Comparison of ENCODE assay signal across 13 mouse cellular contexts in the genomic region with DNA sequence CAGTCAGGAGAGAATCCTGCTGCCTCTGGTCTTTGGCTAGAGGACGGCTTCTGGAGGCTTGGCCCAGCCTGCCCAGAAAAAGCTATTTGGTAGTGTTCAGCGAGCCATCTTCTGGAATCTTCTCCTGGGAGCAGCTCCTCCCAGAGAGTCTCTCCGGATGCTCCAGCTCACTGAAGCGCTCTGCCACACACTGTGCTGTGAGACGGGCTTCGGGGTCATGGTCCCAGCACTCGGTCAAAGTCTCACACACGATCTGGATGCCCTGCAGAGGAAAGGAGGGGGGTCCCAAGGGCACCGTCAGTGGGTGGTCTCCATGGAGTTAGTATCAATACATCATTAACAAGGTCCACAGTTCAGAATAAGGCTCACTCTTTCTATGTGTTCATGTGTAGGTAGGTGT.
"Had no signal": no experiment of that assay in that cellular context is flagged by ENCODE, and none has a peak within 500 bp of the region (broad histone marks: within the 10 kb centered on the region; RNA-seq: fewer than 3 reads in every experiment).

No protein-coding gene starts in this region.

- ATAC-seq: intestine, embryonic 16.5 days; liver, embryonic 12.5 days; midbrain, embryonic 13.5 days had no signal

- H3K27me3 ChIP-seq: hindbrain, embryonic 15.5 days; limb, embryonic 15.5 days; liver, embryonic 12.5 days; midbrain, embryonic 13.5 days; stomach, embryonic 15.5 days had no signal

- H3K4me1 ChIP-seq: midbrain, embryonic 13.5 days had no signal

- DNase-seq: layer of hippocampus, postnatal 36 days; lung, embryonic 14.5 days; lung, postnatal 10 days; retina, postnatal 1 day; right cerebral cortex, postnatal 14 days; thymus, postnatal 36 days had no signal

- H3K4me3 ChIP-seq: hindbrain, embryonic 15.5 days; limb, embryonic 15.5 days; liver, embryonic 12.5 days; midbrain, embryonic 13.5 days; myocyte; stomach, embryonic 15.5 days had no signal

- H3K9ac ChIP-seq: hindbrain, embryonic 15.5 days; limb, embryonic 15.5 days; liver, embryonic 12.5 days; lung, embryonic 14.5 days; midbrain, embryonic 13.5 days; stomach, embryonic 15.5 days had no signal

- H3K9me3 ChIP-seq: hindbrain, embryonic 15.5 days; limb, embryonic 15.5 days; liver, embryonic 12.5 days; midbrain, embryonic 13.5 days; stomach, embryonic 15.5 days had no signal

- H3K27ac ChIP-seq: hindbrain, embryonic 15.5 days; limb, embryonic 15.5 days; liver, embryonic 12.5 days; midbrain, embryonic 13.5 days; stomach, embryonic 15.5 days had no signal

- H3K36me3 ChIP-seq: hindbrain, embryonic 15.5 days; midbrain, embryonic 13.5 days had no signal

- H3K4me2 ChIP-seq: hindbrain, embryonic 15.5 days; limb, embryonic 15.5 days; liver, embryonic 12.5 days; lung, embryonic 14.5 days; midbrain, embryonic 13.5 days; stomach, embryonic 15.5 days had no signal
